Mouse (Mus musculus): ENCODE data around the gene Bcor. TPM values are rescaled to one million over a fixed set of nuclear protein-coding genes. Genes with fewer than 3 reads are reported as not detected.

Gene Bcor
- total RNA-seq, 1 experiment from 2014 or later = 42.0 TPM

GRCm38 (mm10) chrX:12005181-12006030 lies 154.7 kb downstream of the Bcor start:
- ATAC-seq (replicated peaks in 1 of 2; ENCODE audit: insufficient read depth in 1 of 2, low FRiP score in 2 of 2, low TSS enrichment in 1 of 2, low read depth in 1 of 2, poor library complexity in 2 of 2, severe bottlenecking in 2 of 2) = peak; percentile 33 to 49

GRCm38 (mm10) chrX:12004416-12004815 lies 155.7 kb downstream of the Bcor start:
- ATAC-seq (replicated peaks in 1 of 2; ENCODE audit: insufficient read depth in 1 of 2, low FRiP score in 2 of 2, low TSS enrichment in 1 of 2, low read depth in 1 of 2, poor library complexity in 2 of 2, severe bottlenecking in 2 of 2) = no peak

- no peak for ATAC-seq (replicated peaks in 1 of 2; ENCODE audit: insufficient read depth in 1 of 2, low FRiP score in 2 of 2, low TSS enrichment in 1 of 2, low read depth in 1 of 2, poor library complexity in 2 of 2, severe bottlenecking in 2 of 2)
Measured at GRCm38 (mm10) chrX:12003947-12004346, 156.2 kb downstream of the Bcor start.

- no peak for ATAC-seq (replicated peaks in 1 of 2; ENCODE audit: insufficient read depth in 1 of 2, low FRiP score in 2 of 2, low TSS enrichment in 1 of 2, low read depth in 1 of 2, poor library complexity in 2 of 2, severe bottlenecking in 2 of 2)
Measured at GRCm38 (mm10) chrX:12003539-12003938, 156.6 kb downstream of the Bcor start.

GRCm38 (mm10) chrX:12003106-12003505 lies 157.0 kb downstream of the Bcor start:
- ATAC-seq (replicated peaks in 1 of 2; ENCODE audit: insufficient read depth in 1 of 2, low FRiP score in 2 of 2, low TSS enrichment in 1 of 2, low read depth in 1 of 2, poor library complexity in 2 of 2, severe bottlenecking in 2 of 2) = no peak

GRCm38 (mm10) chrX:12002596-12002995 lies 157.6 kb downstream of the Bcor start:
- no peak for ATAC-seq (replicated peaks in 1 of 2; ENCODE audit: insufficient read depth in 1 of 2, low FRiP score in 2 of 2, low TSS enrichment in 1 of 2, low read depth in 1 of 2, poor library complexity in 2 of 2, severe bottlenecking in 2 of 2)

GRCm38 (mm10) chrX:12001969-12002368 lies 158.2 kb downstream of the Bcor start:
- no peak for ATAC-seq (replicated peaks in 1 of 2; ENCODE audit: insufficient read depth in 1 of 2, low FRiP score in 2 of 2, low TSS enrichment in 1 of 2, low read depth in 1 of 2, poor library complexity in 2 of 2, severe bottlenecking in 2 of 2)

- no peak for ATAC-seq (replicated peaks in 1 of 2; ENCODE audit: insufficient read depth in 1 of 2, low FRiP score in 2 of 2, low TSS enrichment in 1 of 2, low read depth in 1 of 2, poor library complexity in 2 of 2, severe bottlenecking in 2 of 2)
Measured at GRCm38 (mm10) chrX:12001336-12001735, 158.8 kb downstream of the Bcor start.

- ATAC-seq (replicated peaks in 1 of 2; ENCODE audit: insufficient read depth in 1 of 2, low FRiP score in 2 of 2, low TSS enrichment in 1 of 2, low read depth in 1 of 2, poor library complexity in 2 of 2, severe bottlenecking in 2 of 2) = no peak
Measured at GRCm38 (mm10) chrX:12000620-12001019, 159.5 kb downstream of the Bcor start.

- ATAC-seq (replicated peaks in 1 of 2; ENCODE audit: insufficient read depth in 1 of 2, low FRiP score in 2 of 2, low TSS enrichment in 1 of 2, low read depth in 1 of 2, poor library complexity in 2 of 2, severe bottlenecking in 2 of 2) = no peak
Measured at GRCm38 (mm10) chrX:11999951-12000350, 160.2 kb downstream of the Bcor start.

- peak; percentile 85 to 89 for ATAC-seq (replicated peaks in 1 of 2; ENCODE audit: insufficient read depth in 1 of 2, low FRiP score in 2 of 2, low TSS enrichment in 1 of 2, low read depth in 1 of 2, poor library complexity in 2 of 2, severe bottlenecking in 2 of 2)
Measured at GRCm38 (mm10) chrX:11998934-11999336, 161.2 kb downstream of the Bcor start.

GRCm38 (mm10) chrX:11996891-11997290 lies 163.3 kb downstream of the Bcor start:
- ATAC-seq (replicated peaks in 1 of 2; ENCODE audit: insufficient read depth in 1 of 2, low FRiP score in 2 of 2, low TSS enrichment in 1 of 2, low read depth in 1 of 2, poor library complexity in 2 of 2, severe bottlenecking in 2 of 2) = no peak

- no peak for ATAC-seq (replicated peaks in 1 of 2; ENCODE audit: insufficient read depth in 1 of 2, low FRiP score in 2 of 2, low TSS enrichment in 1 of 2, low read depth in 1 of 2, poor library complexity in 2 of 2, severe bottlenecking in 2 of 2)
Measured at GRCm38 (mm10) chrX:11996489-11996888, 163.7 kb downstream of the Bcor start.

GRCm38 (mm10) chrX:11993641-11994419 lies 166.3 kb downstream of the Bcor start:
- ATAC-seq (replicated peaks in 1 of 2; ENCODE audit: insufficient read depth in 1 of 2, low FRiP score in 2 of 2, low TSS enrichment in 1 of 2, low read depth in 1 of 2, poor library complexity in 2 of 2, severe bottlenecking in 2 of 2) = no peak

- no peak for ATAC-seq (replicated peaks in 1 of 2; ENCODE audit: insufficient read depth in 1 of 2, low FRiP score in 2 of 2, low TSS enrichment in 1 of 2, low read depth in 1 of 2, poor library complexity in 2 of 2, severe bottlenecking in 2 of 2)
Measured at GRCm38 (mm10) chrX:11989471-11989870, 170.7 kb downstream of the Bcor start.

GRCm38 (mm10) chrX:11988191-11988896 lies 171.8 kb downstream of the Bcor start:
- no peak for ATAC-seq (replicated peaks in 1 of 2; ENCODE audit: insufficient read depth in 1 of 2, low FRiP score in 2 of 2, low TSS enrichment in 1 of 2, low read depth in 1 of 2, poor library complexity in 2 of 2, severe bottlenecking in 2 of 2)

- ATAC-seq (replicated peaks in 1 of 2; ENCODE audit: insufficient read depth in 1 of 2, low FRiP score in 2 of 2, low TSS enrichment in 1 of 2, low read depth in 1 of 2, poor library complexity in 2 of 2, severe bottlenecking in 2 of 2) = no peak
Measured at GRCm38 (mm10) chrX:11987602-11988001, 172.6 kb downstream of the Bcor start.
